Mouse (Mus musculus): Measurements from ENCODE around the gene Angptl6. TPM values are rescaled to one million over a fixed set of nuclear protein-coding genes. Genes with fewer than 3 reads are reported as not detected.
"Not testable (repeated sequence)": the region's sequence is repeated elsewhere in the genome, so short reads cannot be mapped to it uniquely, and the experiment has no call there.

Gene Angptl6
- total and polyA plus RNA-seq, 2 experiments, result 17.6 to 47.4 TPM

DNA sequence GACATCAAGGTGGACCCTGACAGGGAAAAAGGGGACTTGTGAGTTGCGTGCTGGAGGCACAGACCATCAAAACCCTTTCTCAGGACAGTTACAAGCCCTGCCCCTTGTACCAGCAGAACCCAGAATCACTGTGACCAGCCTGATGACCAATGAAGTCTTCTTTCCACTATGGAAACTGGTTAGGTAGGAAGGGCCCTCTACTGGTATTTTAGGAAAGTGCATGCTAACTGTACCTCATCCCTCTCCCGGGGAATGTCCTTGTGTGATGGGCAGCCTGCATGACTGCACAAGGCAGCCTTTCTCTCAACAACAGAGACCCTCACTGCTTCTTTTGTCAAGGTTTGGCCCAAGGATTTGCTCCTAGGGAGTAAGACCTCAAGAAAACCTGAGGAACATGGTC is 36.9 kb downstream of the Angptl6 start:
- Histone ChIP-seq H3K27me3 (ENCODE audit: control insufficient read depth, insufficient read depth, low read length) (no peaks in the 10 kb centered on the region), H3K9ac (ENCODE audit: low read depth, low read length) (no peak overlapping the region), H3K4me3 (ENCODE audit: insufficient read depth, low read depth, low read length) (no peak overlapping the region), H3K4me1 (ENCODE audit: control insufficient read depth, insufficient read depth, low read length) (no peaks in the 10 kb centered on the region), H3K36me3 (ENCODE audit: control insufficient read depth, insufficient read depth, low read length) (no peaks in the 10 kb centered on the region), H3K79me2 (ENCODE audit: control insufficient read depth, insufficient read depth, low read length) (no peaks in the 10 kb centered on the region), H3K27ac (replicated peaks; ENCODE audit: insufficient read depth, low read depth, low read length) (no peak overlapping the region)
- WGBS, result 26% methylated on average over 2 of the region's 2 CpGs
- peak; percentile 25 for DNase-seq (ENCODE audit: extremely low read depth, low read depth, low spot score)
- TF ChIP-seq POLR2A (IDR thresholded peaks at IDR 0.05; ENCODE audit: extremely low read depth, insufficient read depth, low read length), result no peak
- peak; percentile 29 for TF ChIP-seq CTCF (IDR thresholded peaks at IDR 0.05; ENCODE audit: low read depth, low read length)

DNA sequence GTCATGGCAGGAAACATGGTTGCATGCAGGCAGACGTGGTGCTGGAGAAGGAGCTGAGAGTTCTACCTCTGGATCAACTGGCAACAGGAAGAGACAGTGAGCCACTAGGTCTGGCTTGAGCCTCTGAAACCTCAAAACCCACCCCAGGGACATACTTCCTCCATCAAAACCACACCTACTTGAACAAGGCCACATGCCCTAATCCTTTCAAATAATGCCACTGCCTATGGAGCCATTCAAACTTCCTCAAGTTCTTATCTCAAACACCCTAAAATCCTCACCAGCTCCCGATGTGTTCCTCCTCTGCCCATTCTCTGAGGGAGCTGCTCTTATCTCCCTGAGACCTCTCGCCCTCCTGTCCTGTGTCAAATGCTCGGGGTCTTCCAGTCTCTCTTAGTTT is 37.3 kb downstream of the Angptl6 start:
- TF ChIP-seq CTCF (IDR thresholded peaks at IDR 0.05; ENCODE audit: low read depth, low read length) (no peak), POLR2A (IDR thresholded peaks at IDR 0.05; ENCODE audit: extremely low read depth, insufficient read depth, low read length) (no peak)
- 39% methylated on average over 4 of the region's 4 CpGs for WGBS
- H3K79me2 ChIP-seq (ENCODE audit: control insufficient read depth, insufficient read depth, low read length), result no peaks in the 10 kb centered on the region
- DNase-seq (ENCODE audit: extremely low read depth, low read depth, low spot score), result no peak
- H3K36me3 ChIP-seq (ENCODE audit: control insufficient read depth, insufficient read depth, low read length), result no peaks in the 10 kb centered on the region
- H3K4me3 ChIP-seq (ENCODE audit: insufficient read depth, low read depth, low read length), result no peak overlapping the region
- H3K27me3 ChIP-seq (ENCODE audit: control insufficient read depth, insufficient read depth, low read length), result no peaks in the 10 kb centered on the region
- H3K27ac ChIP-seq (replicated peaks; ENCODE audit: insufficient read depth, low read depth, low read length), result no peak overlapping the region
- H3K9ac ChIP-seq (ENCODE audit: low read depth, low read length), result no peak overlapping the region
- H3K4me1 ChIP-seq (ENCODE audit: control insufficient read depth, insufficient read depth, low read length), result no peaks in the 10 kb centered on the region

DNA sequence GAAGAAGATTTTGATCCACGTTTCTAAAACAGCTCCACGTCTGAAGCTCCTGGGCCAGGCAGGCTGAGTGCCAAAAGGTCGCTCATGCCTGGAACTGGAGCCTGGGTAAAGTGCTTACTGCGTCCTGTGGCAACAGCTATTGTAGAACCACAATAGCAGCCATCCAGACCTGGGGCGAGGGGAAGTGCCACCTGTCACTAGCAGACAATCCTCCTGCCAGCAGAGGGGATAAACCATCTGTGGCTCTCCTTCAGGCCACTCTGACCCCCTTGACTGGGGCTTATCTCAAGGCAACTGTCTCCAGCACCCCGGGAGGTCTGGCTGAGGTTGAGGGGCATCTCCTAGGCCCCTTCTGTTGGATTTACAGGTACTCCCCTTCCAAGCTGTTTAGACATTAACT is 40.6 kb downstream of the Angptl6 start:
- Histone ChIP-seq H3K27ac (replicated peaks; ENCODE audit: insufficient read depth, low read depth, low read length) (no peak overlapping the region), H3K4me1 (ENCODE audit: control insufficient read depth, insufficient read depth, low read length) (no peaks in the 10 kb centered on the region), H3K27me3 (ENCODE audit: control insufficient read depth, insufficient read depth, low read length) (no peaks in the 10 kb centered on the region), H3K9ac (ENCODE audit: low read depth, low read length) (no peak overlapping the region), H3K4me3 (ENCODE audit: insufficient read depth, low read depth, low read length) (no peak overlapping the region), H3K36me3 (ENCODE audit: control insufficient read depth, insufficient read depth, low read length) (no peaks in the 10 kb centered on the region), H3K79me2 (ENCODE audit: control insufficient read depth, insufficient read depth, low read length) (no peaks in the 10 kb centered on the region)
- TF ChIP-seq CTCF (IDR thresholded peaks at IDR 0.05; ENCODE audit: low read depth, low read length), result no peak
- TF ChIP-seq POLR2A (IDR thresholded peaks at IDR 0.05; ENCODE audit: extremely low read depth, insufficient read depth, low read length), result no peak
- no peak for DNase-seq (ENCODE audit: extremely low read depth, low read depth, low spot score)
- 63% methylated on average over 6 of the region's 6 CpGs for WGBS

DNA sequence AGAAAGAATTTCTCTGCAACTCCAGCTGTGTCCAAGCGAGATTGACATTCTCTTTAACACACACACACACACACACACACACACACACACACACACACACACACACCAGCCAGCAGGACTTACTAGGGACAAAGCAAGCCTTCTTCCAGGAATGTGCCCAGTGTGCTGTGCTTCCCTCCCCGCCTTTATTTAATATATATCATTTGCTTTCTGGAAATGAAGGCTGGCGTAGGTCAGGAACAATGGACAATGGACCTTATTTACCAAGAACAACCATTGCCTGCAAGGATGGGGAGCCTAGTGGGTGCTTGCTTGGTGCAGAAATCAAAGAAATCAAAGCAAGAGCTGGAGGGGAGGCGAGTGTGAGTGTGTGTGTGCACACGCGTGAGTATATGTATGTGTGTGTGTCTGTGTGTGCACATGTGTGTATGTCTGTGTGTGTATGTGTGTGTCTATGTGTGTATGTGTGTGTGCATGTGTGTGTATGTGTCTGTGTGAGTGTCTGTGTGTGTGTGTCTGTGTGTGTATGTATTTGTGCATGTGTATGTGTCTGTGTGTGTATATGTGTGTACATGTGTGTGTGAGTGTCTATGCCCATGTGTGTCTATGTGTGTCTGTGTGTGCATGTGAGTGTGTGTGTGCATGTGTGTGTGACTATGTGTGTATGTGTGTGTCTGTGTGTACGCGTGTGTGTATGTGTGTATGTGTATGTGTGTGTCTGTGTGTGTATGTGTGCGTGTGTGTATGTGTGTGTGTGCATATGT is 42.2 kb downstream of the Angptl6 start:
- Histone ChIP-seq H3K4me1 (ENCODE audit: control insufficient read depth, insufficient read depth, low read length) (no peaks in the 10 kb centered on the region), H3K27ac (replicated peaks; ENCODE audit: insufficient read depth, low read depth, low read length) (no peak overlapping the region), H3K79me2 (ENCODE audit: control insufficient read depth, insufficient read depth, low read length) (no peaks in the 10 kb centered on the region), H3K27me3 (ENCODE audit: control insufficient read depth, insufficient read depth, low read length) (no peaks in the 10 kb centered on the region), H3K4me3 (ENCODE audit: insufficient read depth, low read depth, low read length) (no peak overlapping the region), H3K9ac (ENCODE audit: low read depth, low read length) (no peak overlapping the region), H3K36me3 (ENCODE audit: control insufficient read depth, insufficient read depth, low read length) (no peaks in the 10 kb centered on the region)
- TF ChIP-seq POLR2A (IDR thresholded peaks at IDR 0.05; ENCODE audit: extremely low read depth, insufficient read depth, low read length) (no peak), CTCF (IDR thresholded peaks at IDR 0.05; ENCODE audit: low read depth, low read length) (no peak)
- 88% methylated on average over 9 of the region's 9 CpGs for WGBS
- no peak for DNase-seq (ENCODE audit: extremely low read depth, low read depth, low spot score)

DNA sequence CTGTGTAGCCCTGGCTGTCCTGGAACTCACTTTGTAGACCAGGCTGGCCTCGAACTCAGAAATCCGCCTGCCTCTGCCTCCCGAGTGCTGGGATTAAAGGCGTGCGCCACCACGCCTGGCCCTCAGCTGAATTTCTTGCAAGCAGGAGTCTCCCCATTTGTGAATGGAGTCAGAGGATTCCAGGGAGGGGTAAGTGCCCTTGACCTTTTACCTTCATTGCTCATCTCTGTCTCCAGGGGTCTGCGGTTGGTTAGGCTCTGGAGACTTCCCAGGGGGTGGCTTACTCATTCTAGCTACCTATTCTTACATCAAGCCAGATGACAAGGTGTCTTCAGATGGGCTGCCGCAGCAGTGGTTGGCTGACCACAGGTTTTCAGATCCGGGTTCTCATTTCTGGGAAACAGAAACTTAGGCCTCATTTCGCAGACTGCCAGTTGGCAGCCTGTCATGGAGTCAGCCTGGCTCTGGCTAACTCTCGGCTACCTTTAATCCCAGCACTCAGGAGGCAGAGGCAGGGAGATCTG is 44.0 kb downstream of the Angptl6 start:
- not testable (repeated sequence) for H3K36me3 ChIP-seq (ENCODE audit: control insufficient read depth, insufficient read depth, low read length); H3K4me1 ChIP-seq (ENCODE audit: control insufficient read depth, insufficient read depth, low read length); H3K27me3 ChIP-seq (ENCODE audit: control insufficient read depth, insufficient read depth, low read length); H3K9ac ChIP-seq (ENCODE audit: low read depth, low read length); H3K27ac ChIP-seq (replicated peaks; ENCODE audit: insufficient read depth, low read depth, low read length); DNase-seq (ENCODE audit: extremely low read depth, low read depth, low spot score); H3K79me2 ChIP-seq (ENCODE audit: control insufficient read depth, insufficient read depth, low read length); H3K4me3 ChIP-seq (ENCODE audit: insufficient read depth, low read depth, low read length)
- WGBS, result 89% methylated on average over 11 of the region's 11 CpGs

DNA sequence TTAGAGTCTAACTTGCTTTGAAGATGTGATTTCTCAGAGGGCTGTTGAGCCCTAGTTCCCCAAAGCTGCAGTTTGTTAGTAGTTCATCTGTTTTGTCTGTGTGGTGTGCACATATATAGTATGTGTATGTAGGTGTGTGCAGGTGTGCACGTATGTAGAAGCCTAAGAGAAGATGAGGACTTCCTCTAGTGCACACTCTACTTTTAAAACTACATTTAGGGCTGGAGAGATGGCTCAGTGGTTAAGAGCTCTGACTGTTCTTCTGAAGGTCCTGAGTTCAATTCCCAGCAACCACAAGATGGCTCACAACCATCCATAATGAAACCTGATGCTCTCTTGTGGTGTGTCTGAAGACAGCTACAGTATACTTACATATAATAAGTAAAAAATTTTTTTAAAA is 44.6 kb downstream of the Angptl6 start:
- H3K36me3 ChIP-seq (ENCODE audit: control insufficient read depth, insufficient read depth, low read length), result no peaks in the 10 kb centered on the region
- H3K79me2 ChIP-seq (ENCODE audit: control insufficient read depth, insufficient read depth, low read length), result no peaks in the 10 kb centered on the region
- no peak for DNase-seq (ENCODE audit: extremely low read depth, low read depth, low spot score)
- no peak overlapping the region for H3K9ac ChIP-seq (ENCODE audit: low read depth, low read length)
- WGBS, result 80% methylated on average over 1 of the region's 1 CpGs
- H3K4me3 ChIP-seq (ENCODE audit: insufficient read depth, low read depth, low read length), result no peak overlapping the region
- H3K4me1 ChIP-seq (ENCODE audit: control insufficient read depth, insufficient read depth, low read length), result no peaks in the 10 kb centered on the region; the same call in 1 of the 2 replicates
- TF ChIP-seq POLR2A (IDR thresholded peaks at IDR 0.05; ENCODE audit: extremely low read depth, insufficient read depth, low read length) (no peak), CTCF (IDR thresholded peaks at IDR 0.05; ENCODE audit: low read depth, low read length) (no peak)
- no peaks in the 10 kb centered on the region for H3K27me3 ChIP-seq (ENCODE audit: control insufficient read depth, insufficient read depth, low read length)
- H3K27ac ChIP-seq (replicated peaks; ENCODE audit: insufficient read depth, low read depth, low read length), result no peak overlapping the region
